Mouse (Mus musculus) midbrain, embryonic 11.5 days (tissue): ENCODE data around the gene Gltpd2. TPM values are rescaled to one million over a fixed set of nuclear protein-coding genes. Genes with fewer than 3 reads are reported as not detected.
A peak's percentile ranks its signal among the peaks of the same experiment; 100 is the strongest.
"Not testable (repeated sequence)": the region's sequence is repeated elsewhere in the genome, so short reads cannot be mapped to it uniquely, and the experiment has no call there.

ENCODE experiments used
- ATAC-seq: fragments of 200-750 bp; cut with Nextera tagmentation; 2 replicates; pipeline ENCODE4 v1.8.0; 2017; ENCODE audit warnings: moderate TSS enrichment, moderate library complexity; ENCODE audit not compliant: low FRiP score
- DNase-seq: peaks from one replicate; pipeline ENCODE4 v3.0.0; 2015; ENCODE audit warnings: low spot score; ENCODE audit errors: missing footprints
- H3K27ac ChIP-seq: fragments of 300-500 bp; sonication (generic); 2 replicates; pipeline ENCODE4 v1.5.1; 2014; ENCODE audit warnings: low read depth, low read length
- H3K27me3 ChIP-seq: fragments of 300-500 bp; sonication (generic); 2 replicates; pipeline ENCODE4 v1.6.1; 2014; ENCODE audit warnings: mild to moderate bottlenecking, low read length, moderate library complexity, mixed read lengths; ENCODE audit not compliant: control insufficient read depth, insufficient read depth
- H3K36me3 ChIP-seq: fragments of 300-500 bp; sonication (generic); 2 replicates; pipeline ENCODE4 v1.6.1; 2014; ENCODE audit warnings: mild to moderate bottlenecking, low read length, moderate library complexity, mixed read lengths; ENCODE audit not compliant: control insufficient read depth, insufficient read depth
- H3K4me1 ChIP-seq: fragments of 300-500 bp; sonication (generic); 2 replicates; pipeline ENCODE4 v1.6.1; 2014; ENCODE audit warnings: low read length; ENCODE audit not compliant: control insufficient read depth, insufficient read depth
- H3K4me2 ChIP-seq: fragments of 300-500 bp; sonication (generic); 2 replicates; pipeline ENCODE4 v1.6.1; 2014; ENCODE audit warnings: mild to moderate bottlenecking, moderate library complexity
- H3K4me3 ChIP-seq: fragments of 300-500 bp; sonication (generic); 2 replicates; pipeline ENCODE4 v1.5.1; 2014; ENCODE audit warnings: low read depth, low read length
- H3K9ac ChIP-seq: fragments of 300-500 bp; sonication (generic); 2 replicates; pipeline ENCODE4 v1.6.1; 2014; ENCODE audit warnings: low read length
- H3K9me3 ChIP-seq: fragments of 300-500 bp; sonication (generic); 2 replicates; pipeline ENCODE4 v1.6.1; 2016; ENCODE audit warnings: low read length; ENCODE audit not compliant: control insufficient read depth
- WGBS: fragments of 180-500 bp; shearing (Covaris S2); extraction: QIAGEN DNeasy Blood & Tissue Kit; methylation state at CpG from one replicate; pipeline ENCODE4 v1.1.7; 2014; 5-methylcytosine and 5-hydroxymethylcytosine counted together
- polyA plus RNA-seq: library from polyadenylated mRNA; unstranded; fragments of >200 nt; fragmentation: Nextera tagmentation; extraction: Ambion mirVana; gene quantifications from 2 replicates; pipeline ENCODE4 v1.2.1, GENCODE M21; 2014

Gene Gltpd2
- polyA plus RNA-seq, 1 experiment from 2014 or later, result 0.18 TPM

GRCm38 (mm10) chr11:70511825-70512224 lies 7.2 kb upstream of the Gltpd2 start:
- H3K9ac ChIP-seq, result no peak overlapping the region
- no peak for DNase-seq
- no peaks in the 10 kb centered on the region for H3K27me3 ChIP-seq
- H3K9me3 ChIP-seq, result no peaks in the 10 kb centered on the region
- no peak overlapping the region for H3K27ac ChIP-seq
- H3K4me3 ChIP-seq, result no peak overlapping the region
- 97% methylated on average over 7 of the region's 7 CpGs for WGBS
- ATAC-seq, result no peak
- H3K36me3 ChIP-seq, result no peaks in the 10 kb centered on the region
- H3K4me1 ChIP-seq, result peaks cover 5% of the 10 kb centered on the region; the same call in 1 of the 2 replicates
- H3K4me2 ChIP-seq, result no peak overlapping the region

DNA sequence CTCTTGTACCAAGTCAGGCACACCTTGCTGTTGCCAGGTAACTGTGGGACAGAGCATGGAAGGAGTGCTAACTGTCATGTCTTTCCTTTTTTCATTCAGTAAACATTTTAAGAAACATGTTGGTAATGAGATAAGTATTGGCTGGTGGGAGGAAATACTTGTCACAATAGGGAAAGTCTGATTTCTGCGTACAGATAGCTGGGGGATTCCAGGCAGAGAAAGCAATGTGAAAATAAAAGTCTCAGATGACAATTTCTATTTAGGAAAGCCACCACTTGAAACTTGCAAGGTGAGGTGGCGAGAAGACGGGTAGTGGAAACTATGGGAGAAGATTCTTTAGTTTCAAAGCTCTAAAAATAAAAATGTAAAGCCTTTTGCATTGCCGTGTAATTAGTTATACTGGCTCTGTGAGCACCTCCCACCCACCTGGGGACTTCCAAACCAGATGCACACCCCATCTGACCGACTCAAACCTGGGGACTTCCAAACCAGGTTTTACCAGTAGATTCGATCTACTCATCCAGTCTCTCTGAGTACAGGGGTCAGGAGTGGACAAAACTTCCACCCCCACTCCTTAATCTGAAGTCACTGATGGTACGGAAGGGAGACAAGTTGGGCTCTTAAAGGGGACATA lies 6.2 kb upstream of the Gltpd2 start:
- H3K36me3 ChIP-seq, result no peaks in the 10 kb centered on the region
- H3K27ac ChIP-seq, result no peak overlapping the region
- ATAC-seq (no peak), DNase-seq (no peak)
- H3K9ac ChIP-seq, result no peak overlapping the region
- peaks cover 5% of the 10 kb centered on the region; the same call in 1 of the 2 replicates for H3K4me1 ChIP-seq
- no peaks in the 10 kb centered on the region for H3K9me3 ChIP-seq
- 80% methylated on average over 7 of the region's 7 CpGs for WGBS
- no peak overlapping the region for H3K4me2 ChIP-seq
- no peaks in the 10 kb centered on the region for H3K27me3 ChIP-seq
- H3K4me3 ChIP-seq, result no peak overlapping the region

DNA sequence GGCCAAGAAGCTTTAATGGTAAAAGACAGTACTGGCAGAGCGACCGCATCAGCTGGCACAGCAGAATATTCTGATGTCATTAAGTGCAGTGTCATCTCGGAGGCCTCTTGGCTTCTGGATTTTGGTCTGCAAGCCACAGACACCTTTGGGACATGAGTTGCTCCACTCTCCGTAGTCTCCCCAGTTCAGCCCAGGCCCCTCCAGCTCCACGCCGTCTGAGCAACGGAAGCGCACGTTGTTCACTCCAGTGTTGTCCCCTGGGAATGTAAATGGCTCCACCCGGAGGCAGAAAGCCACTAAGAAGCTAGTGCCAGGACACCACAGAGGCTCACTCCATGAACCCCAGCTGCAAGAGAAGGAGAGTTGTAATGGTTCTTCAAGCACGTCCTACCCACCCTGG lies 5.5 kb upstream of the Gltpd2 start:
- no peak overlapping the region for H3K4me2 ChIP-seq
- no peak overlapping the region for H3K9ac ChIP-seq
- DNase-seq (peak; percentile 85), ATAC-seq (no peak)
- H3K9me3 ChIP-seq, result no peaks in the 10 kb centered on the region
- 52% methylated on average over 11 of the region's 11 CpGs for WGBS
- no peak overlapping the region for H3K4me3 ChIP-seq
- H3K36me3 ChIP-seq, result no peaks in the 10 kb centered on the region
- no peaks in the 10 kb centered on the region for H3K27me3 ChIP-seq
- H3K27ac ChIP-seq, result no peak overlapping the region
- H3K4me1 ChIP-seq, result peaks cover 5% of the 10 kb centered on the region; the same call in 1 of the 2 replicates

DNA sequence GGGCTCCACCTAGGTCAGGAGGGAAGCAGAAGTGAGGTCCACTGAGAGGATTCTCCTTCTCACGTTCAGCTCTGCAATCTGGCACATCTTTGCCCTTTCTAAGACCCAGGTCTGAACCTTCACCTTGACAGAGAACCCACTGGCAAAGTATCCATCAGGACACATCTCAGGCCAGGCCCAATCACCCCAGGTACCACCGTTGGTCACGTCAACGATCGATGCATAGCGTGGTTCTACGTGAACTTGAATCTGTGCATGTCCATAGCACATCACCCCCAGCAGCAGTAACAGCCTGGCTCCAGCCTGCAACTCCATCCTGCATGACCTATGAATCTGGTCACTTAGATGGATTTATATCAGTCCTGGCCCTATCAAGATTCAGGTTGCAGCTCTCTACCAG lies 4.7 kb upstream of the Gltpd2 start, which contains the start of gene Vmo1:
Gene Vmo1 (minus strand): TSS at position 329 of the 400 bp plus-strand sequence.
- no peaks in the 10 kb centered on the region for H3K9me3 ChIP-seq

DNA sequence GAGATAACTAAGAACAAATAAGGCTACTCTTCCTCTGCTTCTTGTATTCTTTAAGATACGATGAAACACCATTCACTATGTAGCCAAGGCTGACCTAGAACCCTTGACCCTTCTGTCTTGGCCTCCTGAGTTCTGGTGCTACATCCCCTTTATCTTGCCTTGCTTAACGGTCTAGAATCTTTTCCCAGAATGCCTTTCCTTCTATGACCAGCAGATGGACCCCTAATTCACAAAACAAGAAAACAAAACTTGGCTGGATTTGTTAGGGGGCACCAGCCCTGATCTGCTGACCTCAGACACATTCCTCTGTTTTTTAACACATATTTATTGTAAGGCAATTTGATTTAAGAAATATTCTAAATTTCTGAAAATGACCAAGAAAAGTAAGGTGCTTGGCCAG lies 2.6 kb upstream of the Gltpd2 start:
- H3K9ac ChIP-seq, result no peak overlapping the region
- no peaks in the 10 kb centered on the region for H3K9me3 ChIP-seq
- no peak overlapping the region for H3K4me3 ChIP-seq
- no peak overlapping the region for H3K27ac ChIP-seq
- no peak overlapping the region for H3K4me2 ChIP-seq
- no peaks in the 10 kb centered on the region; the same call in 1 of the 2 replicates for H3K27me3 ChIP-seq
- H3K4me1 ChIP-seq, result peaks cover 7% of the 10 kb centered on the region
- H3K36me3 ChIP-seq, result no peaks in the 10 kb centered on the region
- DNase-seq, result peak; percentile 93
- WGBS, result 24% methylated on average over 2 of the region's 2 CpGs
- ATAC-seq, result no peak

More for the DNA sequence above, 4.7 kb upstream of the Gltpd2 start, which contains the start of gene Vmo1:
- ATAC-seq, result no peak
- Histone ChIP-seq H3K9ac (no peak within 1 kb of the TSS), H3K4me3 (no peak within 1 kb of the TSS), H3K4me1 (peaks cover 5% of the 10 kb centered on the region; the same call in 1 of the 2 replicates), H3K36me3 (no peaks in the 10 kb centered on the region), H3K27ac (no peak within 1 kb of the TSS), H3K27me3 (no peaks in the 10 kb centered on the region; the same call in 1 of the 2 replicates), H3K4me2 (no peak within 1 kb of the TSS)
- DNase-seq, result no peak
- WGBS, result 91% methylated on average over 7 of the region's 7 CpGs

- no peak overlapping the region for H3K9ac ChIP-seq
- 67% methylated on average over 1 of the region's 1 CpGs for WGBS
- no peaks in the 10 kb centered on the region; the same call in 1 of the 2 replicates for H3K27me3 ChIP-seq
- H3K4me1 ChIP-seq, result peaks cover 6% of the 10 kb centered on the region
- H3K27ac ChIP-seq, result no peak overlapping the region
- ATAC-seq (no peak), DNase-seq (no peak)
- no peak overlapping the region for H3K4me3 ChIP-seq
- H3K4me2 ChIP-seq, result no peak overlapping the region
- H3K9me3 ChIP-seq, result no peaks in the 10 kb centered on the region
- no peaks in the 10 kb centered on the region for H3K36me3 ChIP-seq
Measured at GRCm38 (mm10) chr11:70518436-70518835, 560 bp upstream of the Gltpd2 start.

GRCm38 (mm10) chr11:70520178-70520769 lies 1.3 kb downstream of the Gltpd2 start:
- H3K4me3 ChIP-seq, result peak overlapping the region; percentile 25
- ATAC-seq (no peak), DNase-seq (peak; percentile 95)
- peak overlapping the region; percentile 74 for H3K9ac ChIP-seq
- H3K9me3 ChIP-seq, result no peaks in the 10 kb centered on the region
- 8% methylated on average over 41 of the region's 41 CpGs for WGBS
- H3K4me2 ChIP-seq, result peak overlapping the region; percentile 42
- H3K4me1 ChIP-seq, result peaks cover 5% of the 10 kb centered on the region
- 0 out of 2 replicates have a peak overlapping the region, but pooled peaks have one; percentile 14 for H3K27ac ChIP-seq
- H3K27me3 ChIP-seq, result no peaks in the 10 kb centered on the region; the same call in 1 of the 2 replicates
- no peaks in the 10 kb centered on the region for H3K36me3 ChIP-seq

DNA sequence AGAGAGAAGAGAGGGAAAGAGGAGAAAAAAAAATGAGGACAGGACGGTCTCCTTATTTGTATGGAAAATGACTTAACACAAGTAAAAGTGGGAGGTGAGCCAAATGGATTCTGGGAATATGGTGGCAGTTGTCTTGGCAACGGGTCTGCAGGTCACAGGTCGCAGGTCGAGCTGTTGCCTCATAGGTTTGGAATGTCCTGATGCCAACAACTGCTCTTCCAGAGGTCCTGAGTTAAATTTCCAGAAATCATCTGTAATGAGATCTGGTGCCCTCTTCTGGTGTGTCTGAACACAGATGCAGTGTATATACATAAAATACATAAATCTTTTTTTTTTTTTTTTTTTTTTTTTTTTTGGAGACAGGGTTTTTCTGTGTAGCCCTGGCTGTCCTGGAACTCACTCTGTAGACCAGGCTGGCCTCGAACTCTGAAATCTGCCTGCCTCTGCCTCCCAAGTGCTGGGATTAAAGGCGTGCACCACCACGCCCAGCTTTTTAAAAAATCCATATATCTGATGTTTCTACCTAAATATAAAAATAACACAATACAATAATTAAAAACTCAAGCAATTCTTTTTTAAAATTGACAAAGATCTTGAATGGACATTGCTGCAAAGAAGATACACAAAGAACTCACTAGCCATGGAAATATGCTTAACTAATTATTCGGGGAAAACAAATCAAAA lies 4.5 kb downstream of the Gltpd2 start:
- Histone ChIP-seq H3K36me3 (peaks cover 16% of the 10 kb centered on the region), H3K4me1 (peaks cover 12% of the 10 kb centered on the region)
- H3K9ac ChIP-seq, H3K9me3 ChIP-seq, ATAC-seq, H3K4me2 ChIP-seq, H3K27me3 ChIP-seq, H3K4me3 ChIP-seq, H3K27ac ChIP-seq: not testable (repeated sequence)
- 91% methylated on average over 8 of the region's 8 CpGs for WGBS
- peak; percentile 87 for DNase-seq

- H3K4me2 ChIP-seq, result peak overlapping the region; percentile 43
- H3K4me3 ChIP-seq, result peak overlapping the region; percentile 81
- H3K36me3 ChIP-seq, result peaks cover 16% of the 10 kb centered on the region
- peak overlapping the region; percentile 44; the same call in 1 of the 2 replicates for H3K9ac ChIP-seq
- peaks cover 12% of the 10 kb centered on the region for H3K4me1 ChIP-seq
- no peaks in the 10 kb centered on the region for H3K9me3 ChIP-seq
- no peaks in the 10 kb centered on the region; the same call in 1 of the 2 replicates for H3K27me3 ChIP-seq
- WGBS, result 10% methylated on average over 8 of the region's 8 CpGs
- no peak overlapping the region for H3K27ac ChIP-seq
- no peak; the same call in 1 of the 2 replicates for ATAC-seq
- no peak for DNase-seq
Measured at GRCm38 (mm10) chr11:70524782-70525181, 5.8 kb downstream of the Gltpd2 start.
